8 mouse cellular contexts compared by ENCODE assay signal in genomic region chr17:47139171-47139617, GRCm38 (mm10).
A peak's percentile ranks its signal among the peaks of the same experiment; 100 is the strongest.
DNase-seq lines count a peak whose midpoint lies in the region; ATAC-seq and TF ChIP-seq lines count a peak whose summit lies in the region.

No protein-coding gene starts in this region.

- H3K36me3 ChIP-seq in kidney, embryonic 16.5 days (ENCODE audit: insufficient read depth, low read length): no peaks in the 10 kb centered on the region
- H3K36me3 ChIP-seq in embryonic facial prominence, embryonic 15.5 days: no peaks in the 10 kb centered on the region
- H3K36me3 ChIP-seq in hindbrain, postnatal 0 days (ENCODE audit: insufficient read depth, low read length): no peaks in the 10 kb centered on the region
- H3K36me3 ChIP-seq in midbrain, embryonic 15.5 days (replicated peaks): no peaks in the 10 kb centered on the region

- peak overlapping the region; percentile 50 for H3K9ac ChIP-seq in kidney, embryonic 16.5 days (replicated peaks; ENCODE audit: low read length)
- H3K9ac ChIP-seq in embryonic facial prominence, embryonic 15.5 days: peak overlapping the region; percentile 26
- peak overlapping the region; percentile 76 for H3K9ac ChIP-seq in hindbrain, postnatal 0 days (replicated peaks; ENCODE audit: low read length)
- peak overlapping the region; percentile 85 for H3K9ac ChIP-seq in midbrain, embryonic 15.5 days

- peaks cover 36% of the 10 kb centered on the region for H3K4me1 ChIP-seq in kidney, embryonic 16.5 days (ENCODE audit: insufficient read depth, low read length)
- peaks cover 29% of the 10 kb centered on the region for H3K4me1 ChIP-seq in embryonic facial prominence, embryonic 15.5 days
- peaks cover 18% of the 10 kb centered on the region; the same call in 1 of the 2 replicates for H3K4me1 ChIP-seq in hindbrain, postnatal 0 days (ENCODE audit: insufficient read depth, low read length)
- H3K4me1 ChIP-seq in midbrain, embryonic 15.5 days: peaks cover 33% of the 10 kb centered on the region

- H3K4me2 ChIP-seq in kidney, embryonic 16.5 days (replicated peaks; ENCODE audit: low read depth, low read length): peak overlapping the region; percentile 93
- H3K4me2 ChIP-seq in embryonic facial prominence, embryonic 15.5 days (replicated peaks): peak overlapping the region; percentile 86
- peak overlapping the region; percentile 84 for H3K4me2 ChIP-seq in hindbrain, postnatal 0 days (ENCODE audit: low read depth, low read length)
- H3K4me2 ChIP-seq in midbrain, embryonic 15.5 days: peak overlapping the region; percentile 79

- no peaks in the 10 kb centered on the region for H3K27me3 ChIP-seq in kidney, embryonic 16.5 days (ENCODE audit: insufficient read depth, low read length)
- H3K27me3 ChIP-seq in embryonic facial prominence, embryonic 15.5 days: no peaks in the 10 kb centered on the region
- H3K27me3 ChIP-seq in hindbrain, postnatal 0 days (ENCODE audit: insufficient read depth, low read length): no peaks in the 10 kb centered on the region
- H3K27me3 ChIP-seq in midbrain, embryonic 15.5 days (replicated peaks): no peaks in the 10 kb centered on the region

- H3K27ac ChIP-seq in kidney, embryonic 16.5 days (ENCODE audit: low read length): peak overlapping the region; percentile 100; the same call in 1 of the 2 replicates
- peak overlapping the region; percentile 99 for H3K27ac ChIP-seq in embryonic facial prominence, embryonic 15.5 days (replicated peaks)
- peak overlapping the region; percentile 94 for H3K27ac ChIP-seq in hindbrain, postnatal 0 days
- H3K27ac ChIP-seq in midbrain, embryonic 15.5 days: peak overlapping the region; percentile 99

- no peaks in the 10 kb centered on the region for H3K9me3 ChIP-seq in kidney, embryonic 16.5 days (ENCODE audit: low read length)
- H3K9me3 ChIP-seq in embryonic facial prominence, embryonic 15.5 days (replicated peaks): no peaks in the 10 kb centered on the region
- H3K9me3 ChIP-seq in hindbrain, postnatal 0 days (ENCODE audit: low read length): no peaks in the 10 kb centered on the region
- H3K9me3 ChIP-seq in midbrain, embryonic 15.5 days: no peaks in the 10 kb centered on the region

- DNase-seq in kidney, postnatal 36 days: no peak
- DNase-seq in T-cell, adult 2 months (ENCODE audit: low spot score): peak; percentile 5
- peak; percentile 43 for DNase-seq in hindbrain, postnatal 0 days (ENCODE audit: low spot score)
- DNase-seq in thymus, postnatal 25 days: peak; percentile 37
- no peak for DNase-seq in gastrocnemius, postnatal 14 days

- ATAC-seq in kidney, embryonic 16.5 days (ENCODE audit: low FRiP score, low TSS enrichment): no peak
- ATAC-seq in embryonic facial prominence, embryonic 15.5 days (ENCODE audit: insufficient number of reproducible peaks, low FRiP score, low TSS enrichment, low read depth): no peak
- ATAC-seq in hindbrain, postnatal 0 days: no peak
- ATAC-seq in midbrain, embryonic 15.5 days (replicated peaks): 0 out of 2 replicates have a peak, but pooled peaks have one; percentile 0

- TF ChIP-seq CTCF in hindbrain, postnatal 0 days (IDR thresholded peaks at IDR 0.05; ENCODE audit: low read depth): no peak

- H3K4me3 ChIP-seq in kidney, embryonic 16.5 days (ENCODE audit: low read length): peak overlapping the region; percentile 76
- peak overlapping the region; percentile 67 for H3K4me3 ChIP-seq in embryonic facial prominence, embryonic 15.5 days (replicated peaks)
- H3K4me3 ChIP-seq in hindbrain, postnatal 0 days (ENCODE audit: low read length): peak overlapping the region; percentile 59
- peak overlapping the region; percentile 54 for H3K4me3 ChIP-seq in midbrain, embryonic 15.5 days

- intact Hi-C loops in gastrocnemius, postnatal 14 days (cut with DNase I; ENCODE audit: low total_unique reads): no loop called here

- WGBS in kidney, embryonic 16.5 days: 1% methylated on average over 24 of the region's 27 CpGs
- 3% methylated on average over 27 of the region's 27 CpGs for WGBS in embryonic facial prominence, embryonic 15.5 days
- WGBS in hindbrain, postnatal 0 days: 1% methylated on average over 27 of the region's 27 CpGs
- 3% methylated on average over 27 of the region's 27 CpGs for WGBS in midbrain, embryonic 15.5 days

Comparison
In these comparisons a context has a peak if more than half of its experiments do, and no peak if none do; other contexts are left out.
1. H3K9ac ChIP-seq: peak in every context shown above with its lines; median percentile 85 in midbrain, embryonic 15.5 days; 76 in hindbrain, postnatal 0 days; 50 in kidney, embryonic 16.5 days; 26 in embryonic facial prominence, embryonic 15.5 days.
2. DNase-seq: peak in T-cell, adult 2 months (single experiment), hindbrain, postnatal 0 days (single experiment) and thymus, postnatal 25 days (single experiment); none in kidney, postnatal 36 days (0 of 2) and gastrocnemius, postnatal 14 days (single experiment).
3. Peak in every context shown above with its lines, with median percentiles within 50 percentile points of each other: H3K27ac ChIP-seq, H3K4me2 ChIP-seq and H3K4me3 ChIP-seq.